Mouse (Mus musculus) olfactory bulb, adult 2 months (tissue): Measurements from ENCODE around the gene Gm45799. TPM values are rescaled to one million over a fixed set of nuclear protein-coding genes. Genes with fewer than 3 reads are reported as not detected.

Source experiments
- H3K27ac ChIP-seq: fragments of 200-500 bp; 2 replicates; pipeline ENCODE4 v1.5.1; 2012; ENCODE audit warnings: low read depth, low read length; ENCODE audit not compliant: insufficient read depth
- H3K4me1 ChIP-seq: fragments of 200-500 bp; 2 replicates; pipeline ENCODE4 v1.6.1; 2012; ENCODE audit warnings: low read length; ENCODE audit not compliant: control insufficient read depth, insufficient read depth
- H3K4me3 ChIP-seq: fragments of 200-500 bp; 2 replicates; pipeline ENCODE4 v1.5.1; 2012; ENCODE audit warnings: mild to moderate bottlenecking, low read depth, low read length, moderate library complexity; ENCODE audit not compliant: insufficient read depth
- CTCF ChIP-seq: fragments of 200-500 bp; IDR thresholded peaks from 2 replicates; pipeline ENCODE4 v1.5.1; 2012; ENCODE audit warnings: low read depth, mild to moderate bottlenecking, low read length, moderate library complexity; ENCODE audit not compliant: insufficient read depth
- POLR2A ChIP-seq: fragments of 200-500 bp; IDR thresholded peaks from 2 replicates; pipeline ENCODE4 v1.6.1; 2012; ENCODE audit warnings: mild to moderate bottlenecking, low read depth, low read length, moderate library complexity; ENCODE audit not compliant: insufficient read depth
- WGBS: fragments of 180-500 bp; shearing (Covaris S2); methylation state at CpG from one replicate; pipeline ENCODE4 v1.1.7; 2018; 5-methylcytosine and 5-hydroxymethylcytosine counted together
- polyA plus RNA-seq: library from polyadenylated mRNA; stranded (reverse); fragments of >200 nt; gene quantifications from 2 replicates; pipeline ENCODE4 v1.2.4, GENCODE M21; 2012; ENCODE audit warnings: low replicate concordance; ENCODE audit not compliant: missing spikeins, insufficient read depth, insufficient read length

The Gm45799 gene
- polyA plus RNA-seq, 1 experiment, result not detected

DNA sequence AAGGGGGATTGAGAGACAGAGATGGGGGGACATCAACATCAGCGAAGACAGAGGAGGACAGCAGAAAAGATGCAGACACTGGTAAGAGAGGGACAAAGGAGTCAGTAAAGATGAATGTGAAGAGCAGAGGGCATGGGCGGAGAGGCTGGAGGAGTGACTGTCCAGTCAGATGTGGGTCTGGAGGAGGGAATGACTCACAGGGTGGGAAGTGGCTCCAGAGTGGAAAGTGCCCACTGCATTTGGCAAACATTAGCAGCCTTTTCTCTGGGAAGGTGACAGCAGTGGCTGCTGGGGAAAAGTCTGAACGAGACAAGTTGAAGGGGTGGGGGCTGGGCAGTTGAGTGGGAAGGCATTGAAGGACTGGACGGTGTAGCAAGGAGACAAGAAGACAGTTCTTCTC is 19.3 kb upstream of the Gm45799 start:
- no peak for TF ChIP-seq CTCF
- no peak for TF ChIP-seq POLR2A
- peak overlapping the region; percentile 21; the same call in 1 of the 2 replicates for H3K27ac ChIP-seq
- 58% methylated on average over 4 of the region's 4 CpGs for WGBS

GRCm38 (mm10) chr7:105621646-105622292 is 18.6 kb upstream of the Gm45799 start:
- WGBS, result 40% methylated on average over 8 of the region's 8 CpGs
- H3K4me1 ChIP-seq, result peaks cover 14% of the 10 kb centered on the region
- H3K27ac ChIP-seq, result peak overlapping the region; percentile 41
- TF ChIP-seq CTCF, result no peak
- no peak overlapping the region for H3K4me3 ChIP-seq

More for the DNA sequence above, 19.3 kb upstream of the Gm45799 start:
- peaks cover 14% of the 10 kb centered on the region for H3K4me1 ChIP-seq
- no peak overlapping the region for H3K4me3 ChIP-seq

DNA sequence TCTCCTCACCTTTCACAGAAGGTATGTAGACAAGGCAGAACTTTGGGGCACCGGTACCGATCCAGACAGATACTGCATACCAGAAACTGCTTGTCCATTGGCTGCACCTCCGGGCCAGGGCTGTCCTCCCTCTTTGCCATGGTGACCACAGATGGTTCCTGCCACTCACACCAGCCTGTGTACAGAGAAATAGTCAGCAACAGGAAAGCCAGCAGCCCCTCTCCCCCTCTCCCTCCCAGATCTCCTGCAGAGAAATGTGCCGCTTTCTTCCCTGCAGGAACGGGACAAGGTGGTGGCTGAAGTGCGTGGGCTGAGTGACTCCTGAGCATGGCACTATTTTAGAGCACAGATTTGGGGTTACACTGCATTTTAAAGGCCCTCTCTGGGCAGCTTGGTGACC is 15.0 kb upstream of the Gm45799 start:
- peaks cover 18% of the 10 kb centered on the region for H3K4me1 ChIP-seq
- no peak overlapping the region for H3K4me3 ChIP-seq
- WGBS, result 62% methylated on average over 6 of the region's 6 CpGs

DNA sequence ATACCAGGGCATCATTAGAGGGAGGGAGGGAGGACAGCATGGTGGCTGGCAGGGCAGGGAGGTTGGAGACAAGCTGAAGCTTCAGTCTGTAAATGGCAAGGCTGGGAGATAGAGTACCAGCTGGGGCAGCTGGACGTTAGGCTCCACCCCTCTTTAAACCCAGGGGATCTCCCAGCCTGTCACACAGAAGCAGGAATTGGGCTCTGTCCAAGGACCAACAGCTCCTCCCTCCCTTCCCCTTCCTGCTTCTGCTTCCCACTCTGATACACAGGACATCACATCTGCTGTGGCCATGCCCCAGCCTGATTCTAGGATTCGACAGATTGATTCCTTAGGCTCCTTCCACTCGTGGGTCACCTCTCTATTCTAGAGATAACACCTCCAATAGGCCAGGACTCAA is 11.7 kb upstream of the Gm45799 start:
- Histone ChIP-seq H3K4me3 (no peak overlapping the region), H3K27ac (peak overlapping the region; percentile 41; the same call in 1 of the 2 replicates), H3K4me1 (peaks cover 11% of the 10 kb centered on the region)
- 21% methylated on average over 3 of the region's 3 CpGs for WGBS
- TF ChIP-seq CTCF (no peak), POLR2A (no peak)

More for the DNA sequence above, 15.0 kb upstream of the Gm45799 start:
- H3K27ac ChIP-seq, result no peak overlapping the region
- TF ChIP-seq CTCF (no peak), POLR2A (no peak)

GRCm38 (mm10) chr7:105632551-105632972 is 7.8 kb upstream of the Gm45799 start:
- WGBS, result 13% methylated on average over 4 of the region's 4 CpGs
- TF ChIP-seq CTCF (no peak), POLR2A (no peak)
- Histone ChIP-seq H3K27ac (peak overlapping the region; percentile 34), H3K4me3 (peak overlapping the region; percentile 63), H3K4me1 (peaks cover 17% of the 10 kb centered on the region)

- H3K27ac ChIP-seq, result peak within 1 kb of the TSS; percentile 76
- peaks cover 19% of the 10 kb centered on the region for H3K4me1 ChIP-seq
- peak within 1 kb of the TSS; percentile 63 for H3K4me3 ChIP-seq
- peak; percentile 43; the same call in 1 of the 2 replicates for TF ChIP-seq POLR2A
- no peak for TF ChIP-seq CTCF
- WGBS, result under 1% methylated on average over 60 of the region's 71 CpGs
Observed at GRCm38 (mm10) chr7:105633127-105633800, 7.1 kb upstream of the Gm45799 start, which contains the start of gene Trim3. Gene Trim3, minus strand, starts transcription at chr7:105633571.

- H3K4me3 ChIP-seq, result peak overlapping the region; percentile 63
- 5% methylated on average over 10 of the region's 10 CpGs for WGBS
- TF ChIP-seq POLR2A, result no peak
- TF ChIP-seq CTCF, result no peak
- H3K4me1 ChIP-seq, result peaks cover 16% of the 10 kb centered on the region
- peak overlapping the region; percentile 76 for H3K27ac ChIP-seq
Observed at GRCm38 (mm10) chr7:105633801-105634135, 6.6 kb upstream of the Gm45799 start.

DNA sequence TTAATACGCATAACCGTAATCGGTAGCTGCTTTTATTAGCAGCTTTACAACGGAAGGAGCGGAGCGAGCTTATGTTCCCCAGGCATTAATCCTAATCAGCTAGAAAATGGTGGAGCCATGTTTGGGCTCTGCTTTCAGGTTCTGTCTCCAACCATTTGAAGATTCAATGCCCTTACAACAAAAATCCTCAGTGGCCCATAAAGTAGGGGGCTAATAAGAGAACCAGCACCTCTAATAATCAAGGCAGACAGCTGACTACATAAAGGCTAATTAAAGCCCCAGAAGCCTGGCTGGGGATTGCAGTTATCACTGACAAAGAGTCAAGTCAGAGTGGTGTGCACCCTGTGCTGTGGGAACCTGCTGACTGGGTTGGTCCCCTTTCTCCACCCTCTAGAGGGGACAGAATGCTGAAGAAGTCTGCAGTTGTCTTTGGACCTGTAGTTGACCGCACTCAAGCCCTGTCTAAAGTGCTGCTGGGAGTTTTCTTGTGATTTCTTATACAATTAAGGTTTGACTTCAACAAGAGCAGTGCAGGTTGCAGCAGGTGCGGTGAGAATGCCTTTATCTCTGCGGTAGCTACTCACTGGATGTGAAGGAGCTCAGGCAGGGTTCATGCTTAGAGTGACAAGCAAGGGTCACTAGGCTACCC is 6.0 kb upstream of the Gm45799 start:
- TF ChIP-seq CTCF, result no peak
- no peak for TF ChIP-seq POLR2A
- H3K4me1 ChIP-seq, result peaks cover 19% of the 10 kb centered on the region
- WGBS, result 42% methylated on average over 9 of the region's 9 CpGs
- no peak overlapping the region for H3K4me3 ChIP-seq
- no peak overlapping the region for H3K27ac ChIP-seq

DNA sequence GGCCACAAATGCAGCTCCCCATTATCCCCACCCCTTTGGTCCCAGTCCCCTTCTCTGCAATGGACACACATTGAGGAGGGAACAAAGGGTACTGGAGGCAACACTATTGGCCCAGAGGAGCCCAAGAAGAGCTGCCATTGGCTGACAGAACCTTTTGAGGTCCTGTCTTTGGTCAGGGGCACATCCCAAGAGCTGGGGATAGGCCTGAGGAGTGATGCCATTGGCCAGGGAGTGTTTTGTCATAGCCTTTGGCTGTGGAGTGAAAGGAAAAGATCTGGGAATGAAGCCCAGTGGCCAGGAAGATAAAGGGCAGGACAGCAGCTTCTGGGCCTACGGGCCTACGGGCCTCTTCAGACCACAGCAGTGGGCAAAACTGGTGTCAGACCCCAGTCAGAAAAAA is 4.6 kb upstream of the Gm45799 start:
- 62% methylated on average over 2 of the region's 2 CpGs for WGBS
- Histone ChIP-seq H3K4me1 (peaks cover 20% of the 10 kb centered on the region), H3K27ac (no peak overlapping the region), H3K4me3 (no peak overlapping the region)
- TF ChIP-seq CTCF (no peak), POLR2A (no peak)
